Mouse (Mus musculus) CD4-positive, CD25-positive, alpha-beta regulatory T cell (primary cell): ENCODE results near the gene Kcnk15. TPM values are rescaled to one million over a fixed set of nuclear protein-coding genes. Genes with fewer than 3 reads are reported as not detected.

Experiments used
- polyA plus RNA-seq: library from polyadenylated mRNA; unstranded; fragments of 100-300 nt; shearing (Covaris generic); gene quantifications from one replicate; pipeline ENCODE4 v1.2.1, GENCODE M21; 2017

The Kcnk15 gene
- polyA plus RNA-seq: not detected

GRCm38 (mm10) chr2:163853461-163853901 is at the start of gene Kcnk15:
Gene Kcnk15, plus strand, starts transcription at chr2:163853651.

GRCm38 (mm10) chr2:163820607-163821006 is 32.8 kb upstream of the Kcnk15 start, which contains the start of gene Ccn5:
Gene Ccn5, plus strand, starts transcription at chr2:163820861.

Other genes with a start within 250 kb of the Kcnk15 start
- gene Serinc3, start 208.5 kb upstream of the Kcnk15 start, polyA plus RNA-seq: 508 TPM
- 4.4 TPM for gene Pkig, start 195.3 kb upstream of the Kcnk15 start, polyA plus RNA-seq
- gene Ada, start 103.4 kb upstream of the Kcnk15 start, polyA plus RNA-seq: 14.0 TPM
- gene Ccn5, start 32.8 kb upstream of the Kcnk15 start, polyA plus RNA-seq: not detected
- gene Rims4, start 65.0 kb downstream of the Kcnk15 start, polyA plus RNA-seq: not detected
- gene Ywhab, start 141.3 kb downstream of the Kcnk15 start, polyA plus RNA-seq: 210 TPM
- gene Pabpc1l, start 171.8 kb downstream of the Kcnk15 start, polyA plus RNA-seq: 1.2 TPM
- 213 TPM for gene Stk4, start 216.7 kb downstream of the Kcnk15 start, polyA plus RNA-seq
- 144 TPM for gene Tomm34, start 217.5 kb downstream of the Kcnk15 start, polyA plus RNA-seq